Mouse (Mus musculus) kidney, embryonic 16.5 days (tissue): Measurements from ENCODE around the gene Tsfm. TPM values are rescaled to one million over a fixed set of nuclear protein-coding genes. Genes with fewer than 3 reads are reported as not detected.
A peak's percentile ranks its signal among the peaks of the same experiment; 100 is the strongest.

Source experiments
- ATAC-seq: fragments of 200-750 bp; cut with Nextera tagmentation; 2 replicates; pipeline ENCODE4 v1.8.0; 2017; ENCODE audit warnings: moderate TSS enrichment; ENCODE audit not compliant: low FRiP score, low TSS enrichment
- H3K27ac ChIP-seq: fragments of 300-500 bp; sonication (generic); 2 replicates; pipeline ENCODE4 v1.5.1; 2014; ENCODE audit warnings: low read length
- H3K27me3 ChIP-seq: fragments of 300-500 bp; sonication (generic); 2 replicates; pipeline ENCODE4 v1.6.1; 2014; ENCODE audit warnings: low read length, control low read depth, mixed read lengths; ENCODE audit not compliant: insufficient read depth
- H3K36me3 ChIP-seq: fragments of 300-500 bp; sonication (generic); 2 replicates; pipeline ENCODE4 v1.6.1; 2014; ENCODE audit warnings: low read length, control low read depth, mixed read lengths; ENCODE audit not compliant: insufficient read depth
- H3K4me1 ChIP-seq: fragments of 300-500 bp; sonication (generic); 2 replicates; pipeline ENCODE4 v1.6.1; 2014; ENCODE audit warnings: low read length, control low read depth, mixed read lengths; ENCODE audit not compliant: insufficient read depth
- H3K4me2 ChIP-seq: fragments of 300-500 bp; sonication (generic); replicated peaks from 2 replicates; pipeline ENCODE4 v1.6.1; 2014; ENCODE audit warnings: low read depth, low read length
- H3K4me3 ChIP-seq: fragments of 300-500 bp; sonication (generic); 2 replicates; pipeline ENCODE4 v1.5.1; 2014; ENCODE audit warnings: mild to moderate bottlenecking, low read length
- H3K9ac ChIP-seq: fragments of 300-500 bp; sonication (generic); replicated peaks from 2 replicates; pipeline ENCODE4 v1.6.1; 2014; ENCODE audit warnings: low read length
- H3K9me3 ChIP-seq: fragments of 300-500 bp; sonication (generic); 2 replicates; pipeline ENCODE4 v1.6.1; 2016; ENCODE audit warnings: low read length, control low read depth
- WGBS: fragments of 180-500 bp; shearing (Covaris S2); extraction: QIAGEN DNeasy Blood & Tissue Kit; methylation state at CpG from one replicate; pipeline ENCODE4 v1.1.7; 2014; 5-methylcytosine and 5-hydroxymethylcytosine counted together
- polyA plus RNA-seq: library from polyadenylated mRNA; unstranded; fragments of >200 nt; fragmentation: Nextera tagmentation; extraction: Ambion mirVana; gene quantifications from 2 replicates; pipeline ENCODE4 v1.2.1, GENCODE M21; 2015

Gene Tsfm
- polyA plus RNA-seq, 1 experiment from 2014 or later, result 102 TPM

DNA sequence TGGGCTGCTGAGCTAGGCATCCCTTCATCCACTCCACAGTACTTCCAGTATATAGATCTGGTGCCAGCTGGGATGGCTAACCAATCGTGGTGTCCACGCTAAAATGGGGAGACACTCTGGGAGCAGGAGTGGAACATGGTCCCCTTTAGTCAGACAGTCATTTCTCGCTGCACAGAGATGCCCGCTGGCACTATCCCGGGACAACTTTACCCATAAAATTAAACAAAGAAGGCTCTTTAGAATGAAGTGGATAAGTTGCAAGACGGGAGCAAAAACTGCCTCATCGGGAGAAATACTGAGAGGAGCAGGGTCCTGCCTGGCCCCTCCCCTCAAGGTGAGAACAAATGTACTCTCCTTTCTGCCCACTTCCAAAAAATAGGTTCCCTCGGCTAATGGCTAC lies 28.1 kb upstream of the Tsfm start:
- Histone ChIP-seq H3K27ac (no peak overlapping the region), H3K9me3 (no peaks in the 10 kb centered on the region), H3K4me3 (peak overlapping the region; percentile 81), H3K36me3 (peaks cover 21% of the 10 kb centered on the region), H3K9ac (peak overlapping the region; percentile 87), H3K27me3 (peaks cover 11% of the 10 kb centered on the region; the same call in 1 of the 2 replicates), H3K4me1 (peaks cover 22% of the 10 kb centered on the region), H3K4me2 (peak overlapping the region; percentile 96)
- no peak for ATAC-seq
- 8% methylated on average over 8 of the region's 8 CpGs for WGBS

- 2% methylated on average over 9 of the region's 9 CpGs for WGBS
- ATAC-seq, result peak; percentile 16; the same call in 1 of the 2 replicates
Measured at GRCm38 (mm10) chr10:127058161-127058560, 27.5 kb upstream of the Tsfm start.

GRCm38 (mm10) chr10:127056490-127056889 lies 25.9 kb upstream of the Tsfm start:
- Histone ChIP-seq H3K27ac (no peak overlapping the region), H3K4me1 (peaks cover 15% of the 10 kb centered on the region), H3K4me2 (no peak overlapping the region), H3K4me3 (no peak overlapping the region), H3K9me3 (no peaks in the 10 kb centered on the region), H3K27me3 (peaks cover 13% of the 10 kb centered on the region), H3K36me3 (peaks cover 21% of the 10 kb centered on the region), H3K9ac (no peak overlapping the region)
- no peak for ATAC-seq
- 79% methylated on average over 20 of the region's 20 CpGs for WGBS

More at GRCm38 (mm10) chr10:127058161-127058560, 27.5 kb upstream of the Tsfm start:
- no peaks in the 10 kb centered on the region for H3K9me3 ChIP-seq
- no peak overlapping the region for H3K27ac ChIP-seq
- peak overlapping the region; percentile 96 for H3K4me2 ChIP-seq
- peak overlapping the region; percentile 81 for H3K4me3 ChIP-seq
- peaks cover 21% of the 10 kb centered on the region for H3K36me3 ChIP-seq
- peak overlapping the region; percentile 28 for H3K9ac ChIP-seq
- peaks cover 22% of the 10 kb centered on the region for H3K4me1 ChIP-seq
- H3K27me3 ChIP-seq, result peaks cover 11% of the 10 kb centered on the region; the same call in 1 of the 2 replicates

DNA sequence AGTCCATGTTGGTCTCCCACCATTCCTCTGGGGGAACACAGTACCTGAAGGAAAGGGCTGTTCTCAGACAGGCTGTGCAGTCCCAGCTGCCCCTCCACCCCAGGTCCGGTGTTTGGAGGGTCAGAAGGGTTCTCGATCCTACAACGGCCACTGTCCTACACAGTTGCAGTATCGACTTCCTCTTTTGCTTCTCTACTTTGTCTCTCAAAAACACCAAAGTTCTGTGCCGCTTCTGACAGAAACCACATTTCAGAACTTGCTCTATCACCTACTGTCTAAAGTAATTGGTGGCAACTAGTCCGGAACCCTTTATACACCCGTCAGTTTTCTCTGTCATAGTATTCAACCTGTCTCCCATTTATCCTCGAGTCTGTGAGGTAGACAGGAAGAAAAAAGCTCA lies 24.8 kb upstream of the Tsfm start:
- Histone ChIP-seq H3K4me1 (peaks cover 12% of the 10 kb centered on the region), H3K27ac (no peak overlapping the region), H3K4me3 (no peak overlapping the region), H3K9ac (no peak overlapping the region), H3K36me3 (peaks cover 21% of the 10 kb centered on the region), H3K9me3 (no peaks in the 10 kb centered on the region), H3K27me3 (peaks cover 19% of the 10 kb centered on the region), H3K4me2 (no peak overlapping the region)
- WGBS, result 86% methylated on average over 8 of the region's 8 CpGs
- no peak for ATAC-seq

- no peak overlapping the region for H3K4me2 ChIP-seq
- no peak for ATAC-seq
- peaks cover 25% of the 10 kb centered on the region for H3K27me3 ChIP-seq
- WGBS, result 66% methylated on average over 4 of the region's 4 CpGs
- H3K4me3 ChIP-seq, result no peak overlapping the region
- H3K9ac ChIP-seq, result no peak overlapping the region
- peaks cover 21% of the 10 kb centered on the region for H3K36me3 ChIP-seq
- no peak overlapping the region for H3K27ac ChIP-seq
- H3K4me1 ChIP-seq, result peaks cover 11% of the 10 kb centered on the region
- H3K9me3 ChIP-seq, result no peaks in the 10 kb centered on the region
Measured at GRCm38 (mm10) chr10:127054646-127055045, 24.0 kb upstream of the Tsfm start.

GRCm38 (mm10) chr10:127050119-127050474 lies 19.5 kb upstream of the Tsfm start:
- no peak; the same call in 1 of the 2 replicates for ATAC-seq
- Histone ChIP-seq H3K4me2 (no peak overlapping the region), H3K27me3 (peaks cover 47% of the 10 kb centered on the region), H3K9ac (no peak overlapping the region), H3K4me3 (no peak overlapping the region), H3K9me3 (no peaks in the 10 kb centered on the region), H3K4me1 (peaks cover 14% of the 10 kb centered on the region), H3K36me3 (peaks cover 6% of the 10 kb centered on the region; the same call in 1 of the 2 replicates), H3K27ac (no peak overlapping the region)
- 20% methylated on average over 10 of the region's 10 CpGs for WGBS

DNA sequence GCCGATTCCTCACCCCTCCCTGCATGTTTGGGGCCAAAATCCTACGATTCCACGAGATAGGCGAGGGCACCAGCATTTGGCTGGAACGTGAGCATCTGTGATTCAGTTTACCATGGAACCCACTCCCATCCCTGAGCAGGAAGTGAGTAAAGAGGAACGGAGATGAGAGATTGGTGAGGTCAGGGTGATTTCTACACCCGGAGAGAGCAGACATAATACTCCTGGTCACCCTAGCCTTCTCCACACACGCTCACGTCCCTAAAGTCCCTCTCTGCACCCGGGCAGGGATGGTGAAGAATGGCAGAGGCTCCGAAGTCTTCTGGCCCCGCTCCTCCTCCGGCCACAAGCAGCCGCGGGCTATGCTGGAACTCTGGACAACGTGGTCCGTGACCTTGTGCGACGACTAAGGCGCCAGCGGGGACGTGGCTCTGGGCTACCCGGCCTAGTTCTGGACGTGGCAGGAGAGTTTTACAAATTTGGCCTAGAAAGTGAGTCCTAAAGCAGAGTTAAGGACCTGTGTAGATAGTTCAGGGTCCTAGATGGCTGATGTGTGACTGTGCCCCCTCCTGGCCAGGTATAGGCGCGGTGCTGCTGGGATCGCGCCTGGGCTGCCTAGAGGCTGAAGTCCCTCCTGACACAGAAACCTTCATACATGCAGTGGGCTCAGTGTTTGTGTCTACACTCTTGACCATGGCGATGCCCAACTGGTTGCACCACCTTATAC lies 18.9 kb upstream of the Tsfm start:
- 2% methylated on average over 29 of the region's 29 CpGs for WGBS
- Histone ChIP-seq H3K27me3 (peaks cover 47% of the 10 kb centered on the region), H3K27ac (no peak overlapping the region), H3K4me2 (peak overlapping the region; percentile 41), H3K4me1 (peaks cover 14% of the 10 kb centered on the region), H3K9me3 (no peaks in the 10 kb centered on the region), H3K36me3 (peaks cover 12% of the 10 kb centered on the region), H3K9ac (no peak overlapping the region), H3K4me3 (peak overlapping the region; percentile 24)
- ATAC-seq, result peak; percentile 21; the same call in 1 of the 2 replicates

- Histone ChIP-seq H3K4me1 (peaks cover 14% of the 10 kb centered on the region), H3K4me3 (peak overlapping the region; percentile 24), H3K27me3 (peaks cover 47% of the 10 kb centered on the region), H3K27ac (no peak overlapping the region), H3K36me3 (peaks cover 12% of the 10 kb centered on the region), H3K9me3 (no peaks in the 10 kb centered on the region), H3K9ac (peak overlapping the region; percentile 43), H3K4me2 (peak overlapping the region; percentile 41)
- no peak for ATAC-seq
- 3% methylated on average over 35 of the region's 35 CpGs for WGBS
Measured at GRCm38 (mm10) chr10:127048608-127049394, 18.2 kb upstream of the Tsfm start.

- H3K9ac ChIP-seq, result peak within 1 kb of the TSS; percentile 43
- 32% methylated on average over 5 of the region's 5 CpGs for WGBS
- no peak for ATAC-seq
- peaks cover 16% of the 10 kb centered on the region for H3K4me1 ChIP-seq
- peak within 1 kb of the TSS; percentile 24 for H3K4me3 ChIP-seq
- no peaks in the 10 kb centered on the region for H3K9me3 ChIP-seq
- H3K27me3 ChIP-seq, result peaks cover 47% of the 10 kb centered on the region
- peaks cover 12% of the 10 kb centered on the region for H3K36me3 ChIP-seq
- H3K27ac ChIP-seq, result no peak within 1 kb of the TSS
- H3K4me2 ChIP-seq, result peak within 1 kb of the TSS; percentile 41
Measured at GRCm38 (mm10) chr10:127047954-127048353, 17.3 kb upstream of the Tsfm start, which contains the start of gene Cyp27b1. Gene Cyp27b1, plus strand, starts transcription at chr10:127048250.
